Mouse (Mus musculus): Measurements from ENCODE around the gene Lrrk1.

GRCm38 (mm10) chr7:66231861-66232260, 156.3 kb downstream of the Lrrk1 start:
- TF ChIP-seq ZC3H11A (IDR thresholded peaks at IDR 0.05; ENCODE audit: borderline replicate concordance, low read depth, low read length) (no peak), HCFC1 (IDR thresholded peaks at IDR 0.05; ENCODE audit: borderline replicate concordance, insufficient read depth, low read length) (no peak), ZNF384 (IDR thresholded peaks at IDR 0.05; ENCODE audit: low read depth, low read length) (no peak)

Data from ES-E14 (cell line).